Mouse (Mus musculus): Measurements from ENCODE around the gene Cyb561a3.
"Not testable (repeated sequence)": the region's sequence is repeated elsewhere in the genome, so short reads cannot be mapped to it uniquely, and the experiment has no call there.

Gene Cyb561a3

GRCm38 (mm10) chr19:10576690-10577561 is at the start of gene Cyb561a3, which contains the start of gene Tmem138:
Cyb561a3 (plus strand) TSS chr19:10577172.
Tmem138 (minus strand) TSS chr19:10577362.
- DNase-seq: peak; percentile 91

- DNase-seq: no peak
Observed at GRCm38 (mm10) chr19:10530082-10530481, 46.9 kb upstream of the Cyb561a3 start.

GRCm38 (mm10) chr19:10539454-10539853 is 37.5 kb upstream of the Cyb561a3 start:
- no peak for DNase-seq

GRCm38 (mm10) chr19:10555624-10556510 is 21.1 kb upstream of the Cyb561a3 start, which contains the start of gene Tmem216:
Tmem216 (minus strand) TSS chr19:10556238.
- peak; percentile 85 for DNase-seq

- DNase-seq: no peak
Observed at GRCm38 (mm10) chr19:10557001-10557400, 20.0 kb upstream of the Cyb561a3 start.

GRCm38 (mm10) chr19:10557430-10557829 is 19.5 kb upstream of the Cyb561a3 start:
- no peak for DNase-seq

- DNase-seq: not testable (repeated sequence)
Observed at GRCm38 (mm10) chr19:10557837-10558375, 19.1 kb upstream of the Cyb561a3 start.

- DNase-seq: no peak
Observed at GRCm38 (mm10) chr19:10560108-10560507, 16.9 kb upstream of the Cyb561a3 start.

GRCm38 (mm10) chr19:10561558-10562314 is 15.2 kb upstream of the Cyb561a3 start:
- no peak for DNase-seq

GRCm38 (mm10) chr19:10562351-10562750 is 14.6 kb upstream of the Cyb561a3 start:
- DNase-seq: no peak

GRCm38 (mm10) chr19:10564278-10564677 is 12.7 kb upstream of the Cyb561a3 start:
- no peak for DNase-seq

- DNase-seq: no peak
Observed at GRCm38 (mm10) chr19:10565217-10565616, 11.8 kb upstream of the Cyb561a3 start.

- DNase-seq: no peak
Observed at GRCm38 (mm10) chr19:10569627-10570026, 7.3 kb upstream of the Cyb561a3 start.

- DNase-seq: no peak
Observed at GRCm38 (mm10) chr19:10580102-10580501, 3.1 kb downstream of the Cyb561a3 start.

- DNase-seq: no peak
Observed at GRCm38 (mm10) chr19:10580761-10581160, 3.8 kb downstream of the Cyb561a3 start.

- no peak for DNase-seq
Observed at GRCm38 (mm10) chr19:10581984-10582383, 5.0 kb downstream of the Cyb561a3 start.

GRCm38 (mm10) chr19:10583550-10584146 is 6.7 kb downstream of the Cyb561a3 start:
- no peak for DNase-seq

- no peak for DNase-seq
Observed at GRCm38 (mm10) chr19:10585112-10585511, 8.1 kb downstream of the Cyb561a3 start.

- no peak for DNase-seq
Observed at GRCm38 (mm10) chr19:10587231-10587630, 10.3 kb downstream of the Cyb561a3 start.

GRCm38 (mm10) chr19:10589127-10589857 is 12.3 kb downstream of the Cyb561a3 start:
- DNase-seq: no peak

- DNase-seq: no peak
Observed at GRCm38 (mm10) chr19:10590301-10590700, 13.3 kb downstream of the Cyb561a3 start.

Data from cerebellum, adult 9-11 months (tissue).